Mouse (Mus musculus): ENCODE data around the gene Gng11.

- no peak for TF ChIP-seq POLR2A (IDR thresholded peaks at IDR 0.05; ENCODE audit: extremely low read depth, insufficient read depth, low read length)
- no peak for TF ChIP-seq CTCF (IDR thresholded peaks at IDR 0.05; ENCODE audit: extremely low read depth, insufficient read depth, low read length)
Observed at GRCm38 (mm10) chr6:3973679-3974078, 30.0 kb upstream of the Gng11 start.
